Mouse (Mus musculus) forebrain, embryonic 11.5 days (tissue): ENCODE measurements around the gene Olfr1008. TPM values are rescaled to one million over a fixed set of nuclear protein-coding genes. Genes with fewer than 3 reads are reported as not detected.

ENCODE experiments used
- polyA plus RNA-seq: library from polyadenylated mRNA; unstranded; fragments of >200 nt; fragmentation: Nextera tagmentation; extraction: Ambion mirVana; gene quantifications from 2 replicates; pipeline ENCODE4 v1.2.1, GENCODE M21; 2014

The Olfr1008 gene
- polyA plus RNA-seq, 1 experiment from 2014 or later: not detected

Other genes with a start within 250 kb of the Olfr1008 start
- not detected in 2 replicates for gene Olfr995, start 245.8 kb upstream of the Olfr1008 start, polyA plus RNA-seq
- 0.13 TPM in 1 of 2 replicates, not detected in the other for gene 4833423E24Rik, start 170.4 kb upstream of the Olfr1008 start, polyA plus RNA-seq
- not detected in 2 replicates for gene Olfr996, start 110.2 kb upstream of the Olfr1008 start, polyA plus RNA-seq
- gene Olfr998, start 100.5 kb upstream of the Olfr1008 start, polyA plus RNA-seq: not detected in 2 replicates
- gene Olfr1000, start 77.5 kb upstream of the Olfr1008 start, polyA plus RNA-seq: not detected in 2 replicates
- gene Olfr1002, start 38.7 kb upstream of the Olfr1008 start, polyA plus RNA-seq: not detected in 2 replicates
- not detected in 2 replicates for gene Olfr154, start 25.0 kb upstream of the Olfr1008 start, polyA plus RNA-seq
- gene Olfr1006, start 10.7 kb upstream of the Olfr1008 start, polyA plus RNA-seq: not detected in 2 replicates
- not detected in 2 replicates for gene Olfr1009, start 26.0 kb downstream of the Olfr1008 start, polyA plus RNA-seq
- not detected in 2 replicates for gene Olfr1012, start 73.3 kb downstream of the Olfr1008 start, polyA plus RNA-seq
- gene Olfr1013, start 77.7 kb downstream of the Olfr1008 start, polyA plus RNA-seq: not detected in 2 replicates
- gene Olfr1014, start 83.3 kb downstream of the Olfr1008 start, polyA plus RNA-seq: not detected in 2 replicates
- gene Olfr1015, start 92.6 kb downstream of the Olfr1008 start, polyA plus RNA-seq: not detected in 2 replicates
- gene Olfr1016, start 113.1 kb downstream of the Olfr1008 start, polyA plus RNA-seq: not detected in 2 replicates
- not detected in 2 replicates for gene Olfr1018, start 129.0 kb downstream of the Olfr1008 start, polyA plus RNA-seq
- gene Olfr1019, start 156.1 kb downstream of the Olfr1008 start, polyA plus RNA-seq: not detected in 2 replicates
- not detected in 2 replicates for gene Olfr1020, start 157.6 kb downstream of the Olfr1008 start, polyA plus RNA-seq
- gene Olfr1022, start 179.2 kb downstream of the Olfr1008 start, polyA plus RNA-seq: not detected in 2 replicates
- not detected in 2 replicates for gene Olfr1023, start 196.2 kb downstream of the Olfr1008 start, polyA plus RNA-seq
- not detected in 2 replicates for gene Olfr1024, start 215.6 kb downstream of the Olfr1008 start, polyA plus RNA-seq
- gene Olfr1025-ps1, start 225.8 kb downstream of the Olfr1008 start, polyA plus RNA-seq: not detected in 2 replicates
- not detected in 2 replicates for gene Olfr1026, start 232.1 kb downstream of the Olfr1008 start, polyA plus RNA-seq